Mouse (Mus musculus): ENCODE measurements around the gene Trappc2l. TPM values are rescaled to one million over a fixed set of nuclear protein-coding genes. Genes with fewer than 3 reads are reported as not detected.
"Not testable (repeated sequence)": the region's sequence is repeated elsewhere in the genome, so short reads cannot be mapped to it uniquely, and the experiment has no call there.

The Trappc2l gene
- polyA plus RNA-seq, 1 experiment from 2014 or later: 45.4 TPM

GRCm38 (mm10) chr8:122569996-122570395, 41.4 kb upstream of the Trappc2l start:
- Histone ChIP-seq H3K4me2 (ENCODE audit: low read depth, severe bottlenecking) (no peak overlapping the region), H3K4me1 (ENCODE audit: control insufficient read depth, insufficient read depth, low read length) (peaks cover 19% of the 10 kb centered on the region), H3K4me3 (ENCODE audit: low read depth, low read length) (no peak overlapping the region), H3K27me3 (ENCODE audit: control insufficient read depth, insufficient read depth, low read length) (no peaks in the 10 kb centered on the region), H3K9ac (ENCODE audit: low read length) (no peak overlapping the region), H3K9me3 (ENCODE audit: control insufficient read depth, low read length) (no peaks in the 10 kb centered on the region), H3K36me3 (ENCODE audit: control insufficient read depth, insufficient read depth, low read length) (peaks cover 33% of the 10 kb centered on the region), H3K27ac (replicated peaks; ENCODE audit: low read depth, low read length) (no peak overlapping the region)
- WGBS: 96% methylated on average over 16 of the region's 16 CpGs
- DNase-seq (ENCODE audit: low spot score) (no peak), ATAC-seq (ENCODE audit: insufficient number of reproducible peaks, low FRiP score, low TSS enrichment, low read depth) (no peak)

GRCm38 (mm10) chr8:122571153-122571552, 40.3 kb upstream of the Trappc2l start:
- Histone ChIP-seq H3K36me3 (ENCODE audit: control insufficient read depth, insufficient read depth, low read length) (peaks cover 33% of the 10 kb centered on the region), H3K27me3 (ENCODE audit: control insufficient read depth, insufficient read depth, low read length) (no peaks in the 10 kb centered on the region), H3K9me3 (ENCODE audit: control insufficient read depth, low read length) (no peaks in the 10 kb centered on the region), H3K27ac (replicated peaks; ENCODE audit: low read depth, low read length) (no peak overlapping the region), H3K9ac (ENCODE audit: low read length) (no peak overlapping the region), H3K4me1 (ENCODE audit: control insufficient read depth, insufficient read depth, low read length) (peaks cover 29% of the 10 kb centered on the region), H3K4me2 (ENCODE audit: low read depth, severe bottlenecking) (no peak overlapping the region), H3K4me3 (ENCODE audit: low read depth, low read length) (no peak overlapping the region)
- DNase-seq (ENCODE audit: low spot score) (no peak), ATAC-seq (ENCODE audit: insufficient number of reproducible peaks, low FRiP score, low TSS enrichment, low read depth) (no peak)
- WGBS: 91% methylated on average over 11 of the region's 11 CpGs

- peaks cover 31% of the 10 kb centered on the region for H3K4me1 ChIP-seq (ENCODE audit: control insufficient read depth, insufficient read depth, low read length)
- no peak overlapping the region for H3K4me2 ChIP-seq (ENCODE audit: low read depth, severe bottlenecking)
- WGBS: 94% methylated on average over 17 of the region's 17 CpGs
- no peak overlapping the region for H3K27ac ChIP-seq (replicated peaks; ENCODE audit: low read depth, low read length)
- H3K36me3 ChIP-seq (ENCODE audit: control insufficient read depth, insufficient read depth, low read length): peaks cover 33% of the 10 kb centered on the region
- no peaks in the 10 kb centered on the region for H3K27me3 ChIP-seq (ENCODE audit: control insufficient read depth, insufficient read depth, low read length)
- H3K4me3 ChIP-seq (ENCODE audit: low read depth, low read length): no peak overlapping the region
- no peaks in the 10 kb centered on the region for H3K9me3 ChIP-seq (ENCODE audit: control insufficient read depth, low read length)
- no peak overlapping the region for H3K9ac ChIP-seq (ENCODE audit: low read length)
- ATAC-seq (ENCODE audit: insufficient number of reproducible peaks, low FRiP score, low TSS enrichment, low read depth) (no peak), DNase-seq (ENCODE audit: low spot score) (no peak)
These were observed 39.6 kb upstream of the Trappc2l start for GRCm38 (mm10) chr8:122571750-122572267.

- no peak overlapping the region for H3K27ac ChIP-seq (replicated peaks; ENCODE audit: low read depth, low read length)
- H3K27me3 ChIP-seq (ENCODE audit: control insufficient read depth, insufficient read depth, low read length): no peaks in the 10 kb centered on the region
- H3K36me3 ChIP-seq (ENCODE audit: control insufficient read depth, insufficient read depth, low read length): peaks cover 33% of the 10 kb centered on the region
- 91% methylated on average over 3 of the region's 3 CpGs for WGBS
- ATAC-seq (ENCODE audit: insufficient number of reproducible peaks, low FRiP score, low TSS enrichment, low read depth) (no peak), DNase-seq (ENCODE audit: low spot score) (no peak)
- H3K9me3 ChIP-seq (ENCODE audit: control insufficient read depth, low read length): no peaks in the 10 kb centered on the region
- H3K4me2 ChIP-seq (ENCODE audit: low read depth, severe bottlenecking): no peak overlapping the region
- peaks cover 32% of the 10 kb centered on the region for H3K4me1 ChIP-seq (ENCODE audit: control insufficient read depth, insufficient read depth, low read length)
- H3K4me3 ChIP-seq (ENCODE audit: low read depth, low read length): no peak overlapping the region
- no peak overlapping the region for H3K9ac ChIP-seq (ENCODE audit: low read length)
These were observed 38.7 kb upstream of the Trappc2l start for GRCm38 (mm10) chr8:122572751-122573150.

- not testable (repeated sequence) for H3K4me2 ChIP-seq (ENCODE audit: low read depth, severe bottlenecking); H3K4me3 ChIP-seq (ENCODE audit: low read depth, low read length); H3K27ac ChIP-seq (replicated peaks; ENCODE audit: low read depth, low read length); DNase-seq (ENCODE audit: low spot score); H3K9ac ChIP-seq (ENCODE audit: low read length); H3K27me3 ChIP-seq (ENCODE audit: control insufficient read depth, insufficient read depth, low read length); H3K9me3 ChIP-seq (ENCODE audit: control insufficient read depth, low read length); ATAC-seq (ENCODE audit: insufficient number of reproducible peaks, low FRiP score, low TSS enrichment, low read depth)
- WGBS: 50% methylated on average over 4 of the region's 4 CpGs
- Histone ChIP-seq H3K4me1 (ENCODE audit: control insufficient read depth, insufficient read depth, low read length) (peaks cover 32% of the 10 kb centered on the region), H3K36me3 (ENCODE audit: control insufficient read depth, insufficient read depth, low read length) (peaks cover 33% of the 10 kb centered on the region)
These were observed 38.3 kb upstream of the Trappc2l start for GRCm38 (mm10) chr8:122573176-122573575.

- WGBS: 65% methylated on average over 9 of the region's 9 CpGs
- no peak for ATAC-seq (ENCODE audit: insufficient number of reproducible peaks, low FRiP score, low TSS enrichment, low read depth)
These were observed 37.9 kb upstream of the Trappc2l start for GRCm38 (mm10) chr8:122573577-122573976.

GRCm38 (mm10) chr8:122574264-122574663, 37.2 kb upstream of the Trappc2l start:
- no peak for ATAC-seq (ENCODE audit: insufficient number of reproducible peaks, low FRiP score, low TSS enrichment, low read depth)
- Histone ChIP-seq H3K36me3 (ENCODE audit: control insufficient read depth, insufficient read depth, low read length) (peaks cover 32% of the 10 kb centered on the region), H3K27me3 (ENCODE audit: control insufficient read depth, insufficient read depth, low read length) (no peaks in the 10 kb centered on the region), H3K27ac (replicated peaks; ENCODE audit: low read depth, low read length) (no peak overlapping the region), H3K4me2 (ENCODE audit: low read depth, severe bottlenecking) (no peak overlapping the region), H3K9me3 (ENCODE audit: control insufficient read depth, low read length) (no peaks in the 10 kb centered on the region), H3K9ac (ENCODE audit: low read length) (no peak overlapping the region), H3K4me1 (ENCODE audit: control insufficient read depth, insufficient read depth, low read length) (peaks cover 34% of the 10 kb centered on the region), H3K4me3 (ENCODE audit: low read depth, low read length) (no peak overlapping the region)
- DNase-seq (ENCODE audit: low spot score): no peak
- 50% methylated on average over 3 of the region's 3 CpGs for WGBS

More at GRCm38 (mm10) chr8:122573577-122573976, 37.9 kb upstream of the Trappc2l start:
- DNase-seq (ENCODE audit: low spot score): no peak
- no peaks in the 10 kb centered on the region for H3K9me3 ChIP-seq (ENCODE audit: control insufficient read depth, low read length)
- H3K27me3 ChIP-seq (ENCODE audit: control insufficient read depth, insufficient read depth, low read length): no peaks in the 10 kb centered on the region
- H3K36me3 ChIP-seq (ENCODE audit: control insufficient read depth, insufficient read depth, low read length): peaks cover 33% of the 10 kb centered on the region
- no peak overlapping the region for H3K4me2 ChIP-seq (ENCODE audit: low read depth, severe bottlenecking)
- no peak overlapping the region for H3K9ac ChIP-seq (ENCODE audit: low read length)
- H3K27ac ChIP-seq (replicated peaks; ENCODE audit: low read depth, low read length): no peak overlapping the region
- H3K4me3 ChIP-seq (ENCODE audit: low read depth, low read length): no peak overlapping the region
- peaks cover 32% of the 10 kb centered on the region for H3K4me1 ChIP-seq (ENCODE audit: control insufficient read depth, insufficient read depth, low read length)

GRCm38 (mm10) chr8:122574667-122575251, 36.7 kb upstream of the Trappc2l start:
- Histone ChIP-seq H3K36me3 (ENCODE audit: control insufficient read depth, insufficient read depth, low read length) (peaks cover 28% of the 10 kb centered on the region), H3K4me2 (ENCODE audit: low read depth, severe bottlenecking) (no peak overlapping the region)

More at GRCm38 (mm10) chr8:122574667-122575251, 36.7 kb upstream of the Trappc2l start:
- 40% methylated on average over 10 of the region's 10 CpGs for WGBS
- H3K9me3 ChIP-seq (ENCODE audit: control insufficient read depth, low read length): no peaks in the 10 kb centered on the region
- no peaks in the 10 kb centered on the region for H3K27me3 ChIP-seq (ENCODE audit: control insufficient read depth, insufficient read depth, low read length)
- ATAC-seq (ENCODE audit: insufficient number of reproducible peaks, low FRiP score, low TSS enrichment, low read depth): no peak
- H3K9ac ChIP-seq (ENCODE audit: low read length): no peak overlapping the region
- no peak overlapping the region for H3K4me3 ChIP-seq (ENCODE audit: low read depth, low read length)
- DNase-seq (ENCODE audit: low spot score): no peak
- peaks cover 35% of the 10 kb centered on the region for H3K4me1 ChIP-seq (ENCODE audit: control insufficient read depth, insufficient read depth, low read length)
- no peak overlapping the region for H3K27ac ChIP-seq (replicated peaks; ENCODE audit: low read depth, low read length)
